Mouse (Mus musculus) heart, adult 2 months (tissue): Measurements from ENCODE around the gene Slc24a3. TPM values are rescaled to one million over a fixed set of nuclear protein-coding genes. Genes with fewer than 3 reads are reported as not detected.

Experiments
- DNase-seq, 2 experiments: peaks; one replicate each; pipeline ENCODE4 v3.0.0; 2021
- H3K27ac ChIP-seq: fragments of 200-600 bp; 2 replicates; pipeline ENCODE4 v1.8.1; 2022
- H3K27me3 ChIP-seq: fragments of 200-500 bp; 2 replicates; pipeline ENCODE4 v1.6.1; 2012; ENCODE audit warnings: mild to moderate bottlenecking, low read length, inconsistent platforms, mixed read lengths; ENCODE audit not compliant: control insufficient read depth, insufficient read depth
- H3K36me3 ChIP-seq: fragments of 200-500 bp; 2 replicates; pipeline ENCODE4 v1.6.1; 2012; ENCODE audit warnings: low read length, inconsistent platforms; ENCODE audit not compliant: control insufficient read depth, insufficient read depth
- H3K4me1 ChIP-seq: fragments of 200-500 bp; 2 replicates; pipeline ENCODE4 v1.6.1; 2011; ENCODE audit warnings: low read length; ENCODE audit not compliant: control insufficient read depth, insufficient read depth
- H3K4me3 ChIP-seq: fragments of 200-600 bp; 2 replicates; pipeline ENCODE4 v1.8.1; 2022
- H3K79me2 ChIP-seq: fragments of 200-500 bp; replicated peaks from 2 replicates; pipeline ENCODE4 v1.6.1; 2012; ENCODE audit warnings: mild to moderate bottlenecking, inconsistent platforms, low read length, moderate library complexity, mixed read lengths; ENCODE audit not compliant: control insufficient read depth, insufficient read depth
- H3K9ac ChIP-seq: fragments of 200-500 bp; 2 replicates; pipeline ENCODE4 v1.6.1; 2012; ENCODE audit warnings: low read depth, mild to moderate bottlenecking, control low read depth, inconsistent platforms, low read length, mixed read lengths
- CTCF ChIP-seq: fragments of 200-600 bp; IDR thresholded peaks from 2 replicates; pipeline ENCODE4 v1.8.1; 2022; ENCODE audit warnings: antibody characterized with exemption, mild to moderate bottlenecking, moderate library complexity
- EP300 ChIP-seq: fragments of 200-500 bp; IDR thresholded peaks from 2 replicates; pipeline ENCODE4 v1.6.1; 2011; ENCODE audit warnings: low read depth, low read length, control low read depth; ENCODE audit not compliant: insufficient read depth
- POLR2A ChIP-seq: fragments of 200-500 bp; IDR thresholded peaks from 2 replicates; pipeline ENCODE4 v1.6.1; 2011; ENCODE audit warnings: mild to moderate bottlenecking, low read depth, low read length, control low read depth; ENCODE audit not compliant: insufficient read depth
- WGBS: fragments of 180-500 bp; shearing (Covaris S2); methylation state at CpG from one replicate; pipeline ENCODE4 v1.1.7; 2018; 5-methylcytosine and 5-hydroxymethylcytosine counted together
- intact Hi-C: fragments of 180-260 bp; cut with DNase I; formaldehyde crosslinking; loops from one replicate; pipeline ENCODE4 v1.15.1; 2025
- long read RNA-seq: library from polyadenylated mRNA; stranded (forward); transcript quantifications from one replicate; pipeline ENCODE4 v2.0.0, GENCODE M21; 2021
- polyA plus RNA-seq: library from polyadenylated mRNA; depleted of rRNA; stranded (reverse); fragments of >200 nt; gene quantifications from 2 replicates; pipeline ENCODE4 v1.2.3, GENCODE M21; 2012; rRNA removed
- total RNA-seq, 2 experiments: library from RNA; stranded (reverse); gene quantifications; 2 replicates each; pipeline ENCODE4 v1.2.3; 2021

The Slc24a3 gene
- total RNA-seq (1 to 10 TPM; 2.7 to 2.8 TPM), polyA plus RNA-seq (3.3 and 3.6 TPM in 2 replicates)
- long read RNA-seq: 0 reads

DNA sequence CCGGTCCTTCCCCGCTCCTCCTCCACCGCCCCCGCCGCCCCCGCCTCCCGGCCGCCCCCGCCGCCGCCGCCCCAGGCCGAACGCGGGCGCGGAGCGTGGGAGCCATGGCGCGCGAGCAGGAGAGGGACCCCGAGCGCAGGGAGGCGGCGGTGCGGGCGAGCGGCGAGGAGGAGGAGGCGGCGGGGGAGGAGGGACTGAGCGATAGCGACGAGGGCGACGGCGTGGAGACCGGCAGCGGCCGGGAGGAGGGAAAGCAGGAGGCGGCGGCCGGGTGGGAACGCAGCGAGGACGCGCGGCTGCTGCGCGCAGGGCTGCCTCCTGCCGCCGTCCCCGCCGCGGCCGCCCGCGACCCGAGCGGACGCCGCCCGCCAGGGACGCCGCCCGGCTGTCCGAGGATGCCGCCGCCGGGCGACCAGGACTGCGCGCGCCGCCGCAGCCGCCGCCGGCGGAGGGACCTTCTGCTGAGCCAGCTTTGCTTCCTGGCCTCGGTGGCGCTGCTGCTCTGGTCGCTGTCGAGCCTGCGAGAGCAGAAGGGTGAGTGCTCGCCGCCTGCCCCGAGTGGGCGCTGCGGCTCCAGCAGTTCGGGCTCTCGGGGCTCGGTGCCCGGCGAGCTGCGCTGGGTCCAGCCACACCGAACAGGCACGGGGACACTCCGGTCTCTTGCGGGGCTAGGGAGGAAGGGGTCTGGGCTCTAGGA, at the start of gene Slc24a3:
Gene Slc24a3 (plus strand): TSS at position 91 of the 697 bp plus-strand sequence.
- H3K27ac ChIP-seq: peak within 1 kb of the TSS; percentile 59
- peak; percentile 81 to 85 for DNase-seq
- peak within 1 kb of the TSS; percentile 51 for H3K4me3 ChIP-seq
- peak; percentile 74 for TF ChIP-seq CTCF
- TF ChIP-seq EP300: no peak
- 3% methylated on average over 86 of the region's 100 CpGs for WGBS
- peaks cover 1% of the 10 kb centered on the region; the same call in 1 of the 2 replicates for H3K4me1 ChIP-seq
- peak within 1 kb of the TSS; percentile 75 for H3K9ac ChIP-seq
- H3K27me3 ChIP-seq: peaks cover 2% of the 10 kb centered on the region; the same call in 1 of the 2 replicates
- no peaks in the 10 kb centered on the region for H3K36me3 ChIP-seq
- no peaks in the 10 kb centered on the region for H3K79me2 ChIP-seq
- intact Hi-C loops: loop anchor here (2.0 kb wide), 1 partner anchor 123 kb away; no protein-coding TSS in a partner anchor

DNA sequence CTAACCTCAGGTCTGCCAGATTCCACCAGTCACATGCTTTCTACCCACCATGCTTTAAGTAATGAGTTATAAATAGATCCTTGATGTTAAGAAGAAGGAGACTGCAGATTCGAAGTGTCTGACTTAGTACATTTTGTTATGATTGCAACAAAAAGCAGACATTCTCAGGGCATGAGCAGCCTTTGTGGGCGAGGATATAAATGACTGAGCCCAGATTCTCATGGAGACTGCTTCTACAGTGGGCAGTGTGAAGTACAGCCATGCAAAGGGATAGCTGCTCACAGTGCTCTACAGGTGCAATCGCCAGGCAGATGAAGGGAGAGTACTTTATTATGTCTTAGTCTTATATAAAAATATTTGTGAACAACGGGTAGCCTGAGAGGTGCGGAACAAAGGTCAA, 49.8 kb upstream of the Slc24a3 start:
- no peak for TF ChIP-seq CTCF
- no peak for TF ChIP-seq EP300
- TF ChIP-seq POLR2A: no peak
- intact Hi-C loops: no loop called here
- WGBS: 59% methylated on average over 5 of the region's 5 CpGs
- no peaks in the 10 kb centered on the region for H3K36me3 ChIP-seq
- H3K4me1 ChIP-seq: no peaks in the 10 kb centered on the region
- no peaks in the 10 kb centered on the region for H3K79me2 ChIP-seq
- no peak overlapping the region for H3K9ac ChIP-seq
- H3K27me3 ChIP-seq: no peaks in the 10 kb centered on the region
- DNase-seq: no peak
- no peak overlapping the region for H3K4me3 ChIP-seq
- no peak overlapping the region for H3K27ac ChIP-seq

DNA sequence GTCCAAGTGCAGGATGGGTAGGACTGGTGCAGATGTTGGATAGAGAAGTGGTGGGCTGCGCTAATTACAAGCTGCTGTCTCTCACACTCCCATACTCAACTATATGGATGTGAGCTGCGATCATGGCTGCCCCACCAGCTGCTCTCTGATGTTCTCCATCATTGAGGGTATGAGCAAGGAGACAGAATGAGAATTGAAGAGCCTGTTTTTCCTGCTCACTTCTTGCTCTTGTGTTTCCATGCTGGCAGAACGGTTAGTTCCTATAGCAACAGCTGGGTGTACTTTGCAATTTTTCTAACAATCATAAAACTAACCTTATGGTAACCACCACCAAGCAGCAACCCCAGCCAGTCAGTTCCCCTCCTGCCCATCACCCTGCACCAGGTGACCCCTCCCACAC, 39.8 kb upstream of the Slc24a3 start:
- Histone ChIP-seq H3K4me3 (no peak overlapping the region), H3K79me2 (no peaks in the 10 kb centered on the region), H3K27ac (no peak overlapping the region), H3K9ac (no peak overlapping the region), H3K27me3 (no peaks in the 10 kb centered on the region), H3K4me1 (no peaks in the 10 kb centered on the region), H3K36me3 (no peaks in the 10 kb centered on the region)
- no peak for DNase-seq
- 77% methylated on average over 3 of the region's 3 CpGs for WGBS
- TF ChIP-seq CTCF: no peak
- no peak for TF ChIP-seq EP300
- no peak for TF ChIP-seq POLR2A
- intact Hi-C loops: no loop called here

DNA sequence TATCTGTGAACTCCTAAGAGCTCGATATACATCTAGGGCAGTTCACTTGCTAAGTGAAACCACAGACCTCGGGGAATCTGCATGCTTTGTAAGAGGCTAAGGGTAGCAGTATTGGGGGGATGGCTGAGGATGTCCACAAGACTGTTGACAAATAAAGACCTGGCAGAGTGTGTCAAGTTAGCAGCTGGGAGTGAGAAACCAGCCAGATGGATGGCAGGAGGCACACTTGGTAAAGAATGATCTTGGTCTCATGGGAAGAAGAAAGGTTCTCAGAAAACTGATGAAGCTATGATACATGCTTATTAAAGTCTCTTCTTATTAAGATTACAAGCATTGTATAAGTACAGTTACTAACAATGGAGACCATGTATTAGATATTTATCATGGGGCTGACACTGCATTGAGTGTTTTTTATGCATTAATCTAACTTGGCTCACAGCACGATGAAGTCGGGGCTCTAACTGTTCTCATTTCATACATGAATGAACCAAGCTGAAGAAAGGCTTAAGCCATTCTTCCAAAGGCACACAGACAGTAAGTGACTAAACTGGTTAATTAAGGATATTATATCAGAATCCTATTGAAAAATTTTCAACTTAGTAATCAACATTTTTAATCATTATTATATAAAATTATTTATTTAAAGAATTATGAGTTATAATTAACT, 30.8 kb upstream of the Slc24a3 start:
- TF ChIP-seq CTCF (no peak), EP300 (no peak), POLR2A (no peak)
- Histone ChIP-seq H3K79me2 (no peaks in the 10 kb centered on the region), H3K4me1 (no peaks in the 10 kb centered on the region), H3K36me3 (no peaks in the 10 kb centered on the region), H3K4me3 (no peak overlapping the region), H3K9ac (no peak overlapping the region), H3K27me3 (no peaks in the 10 kb centered on the region), H3K27ac (no peak overlapping the region)
- intact Hi-C loops: no loop called here
- WGBS: 80% methylated on average over 4 of the region's 4 CpGs
- DNase-seq: no peak

DNA sequence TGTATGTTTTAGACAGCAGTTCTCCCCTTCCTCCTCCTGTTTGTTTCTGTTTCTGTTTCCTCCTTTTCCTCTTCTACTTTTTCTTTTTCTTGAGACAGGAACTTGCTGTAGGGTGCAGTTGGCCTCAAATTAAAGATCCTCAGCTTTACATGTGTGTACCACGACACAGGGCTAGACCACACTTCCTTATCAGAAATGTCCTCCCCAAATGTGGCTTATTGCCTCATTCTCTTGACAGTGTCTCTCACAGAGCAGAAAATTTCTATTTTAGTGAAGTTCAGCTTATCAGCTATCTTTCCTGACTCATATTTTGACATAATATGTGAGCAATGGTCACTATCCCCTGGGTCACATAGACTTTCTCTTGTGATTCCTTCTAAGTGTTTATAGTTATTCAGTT, 17.1 kb upstream of the Slc24a3 start:
- DNase-seq: no peak
- Histone ChIP-seq H3K36me3 (no peaks in the 10 kb centered on the region), H3K27ac (no peak overlapping the region), H3K79me2 (no peaks in the 10 kb centered on the region), H3K4me1 (no peaks in the 10 kb centered on the region), H3K4me3 (no peak overlapping the region), H3K27me3 (no peaks in the 10 kb centered on the region), H3K9ac (no peak overlapping the region)
- TF ChIP-seq CTCF (no peak), POLR2A (no peak), EP300 (no peak)
- WGBS: 50% methylated on average over 1 of the region's 1 CpGs
- intact Hi-C loops: no loop called here

DNA sequence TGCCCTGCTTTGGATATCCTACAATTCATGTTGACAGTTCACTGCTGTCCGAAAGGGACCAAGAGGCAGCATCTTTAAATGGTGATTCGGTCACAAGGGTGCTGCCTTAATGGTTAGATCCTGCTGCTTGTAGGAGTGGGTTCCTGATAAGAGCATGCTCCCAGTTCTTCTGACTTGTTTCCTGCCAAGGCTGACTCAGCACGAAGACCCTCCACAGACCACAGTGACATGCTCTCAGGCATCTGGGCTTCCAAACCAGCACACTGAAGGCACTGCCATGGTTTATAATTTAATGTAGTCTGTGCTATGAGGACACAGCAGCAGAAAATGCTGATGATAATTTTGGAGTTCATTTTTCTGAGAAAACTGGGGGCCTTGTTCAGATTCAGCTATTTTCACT, 16.7 kb upstream of the Slc24a3 start:
- no peaks in the 10 kb centered on the region for H3K4me1 ChIP-seq
- no peak overlapping the region for H3K4me3 ChIP-seq
- H3K36me3 ChIP-seq: no peaks in the 10 kb centered on the region
- no peak overlapping the region for H3K27ac ChIP-seq
- intact Hi-C loops: no loop called here
- no peak overlapping the region for H3K9ac ChIP-seq
- 46% methylated on average over 3 of the region's 3 CpGs for WGBS
- H3K27me3 ChIP-seq: no peaks in the 10 kb centered on the region
- no peaks in the 10 kb centered on the region for H3K79me2 ChIP-seq
- no peak for TF ChIP-seq CTCF
- TF ChIP-seq EP300: no peak
- TF ChIP-seq POLR2A: no peak
- DNase-seq: no peak
